Mouse (Mus musculus) liver, embryonic 15.5 days (tissue): ENCODE measurements around the gene Nr6a1. TPM values are rescaled to one million over a fixed set of nuclear protein-coding genes. Genes with fewer than 3 reads are reported as not detected.
A peak's percentile ranks its signal among the peaks of the same experiment; 100 is the strongest.

ENCODE experiments used
- ATAC-seq: fragments of 200-750 bp; cut with Nextera tagmentation; 2 replicates; pipeline ENCODE4 v1.8.0; 2017; ENCODE audit warnings: moderate number of reproducible peaks, mild to moderate bottlenecking, moderate library complexity; ENCODE audit not compliant: insufficient read depth
- H3K27ac ChIP-seq: fragments of 300-500 bp; sonication (generic); replicated peaks from 2 replicates; pipeline ENCODE4 v1.5.1; 2015; ENCODE audit warnings: mild to moderate bottlenecking, inconsistent platforms
- H3K27me3 ChIP-seq: fragments of 300-500 bp; sonication (generic); 2 replicates; pipeline ENCODE4 v1.6.1; 2015; ENCODE audit warnings: mild to moderate bottlenecking, inconsistent platforms
- H3K36me3 ChIP-seq: fragments of 300-500 bp; sonication (generic); replicated peaks from 2 replicates; pipeline ENCODE4 v1.6.1; 2015; ENCODE audit warnings: moderate library complexity, mild to moderate bottlenecking, inconsistent platforms
- H3K4me1 ChIP-seq: fragments of 300-500 bp; sonication (generic); replicated peaks from 2 replicates; pipeline ENCODE4 v1.6.1; 2015; ENCODE audit warnings: inconsistent platforms
- H3K4me2 ChIP-seq: fragments of 300-500 bp; sonication (generic); 2 replicates; pipeline ENCODE4 v1.6.1; 2015; ENCODE audit warnings: moderate library complexity, mild to moderate bottlenecking, inconsistent platforms
- H3K4me3 ChIP-seq: fragments of 300-500 bp; sonication (generic); replicated peaks from 2 replicates; pipeline ENCODE4 v1.5.1; 2015; ENCODE audit warnings: mild to moderate bottlenecking, inconsistent platforms
- H3K9ac ChIP-seq: fragments of 300-500 bp; sonication (generic); 2 replicates; pipeline ENCODE4 v1.6.1; 2015; ENCODE audit warnings: moderate library complexity, mild to moderate bottlenecking, inconsistent platforms
- H3K9me3 ChIP-seq: fragments of 300-500 bp; sonication (generic); replicated peaks from 2 replicates; pipeline ENCODE4 v1.6.1; 2016; ENCODE audit warnings: inconsistent platforms
- WGBS: fragments of 180-500 bp; shearing (Covaris S2); methylation state at CpG from one replicate; pipeline ENCODE4 v1.1.7; 2015; ENCODE audit warnings: mixed read lengths; ENCODE audit not compliant: insufficient replicate concordance; 5-methylcytosine and 5-hydroxymethylcytosine counted together
- polyA plus RNA-seq: library from polyadenylated mRNA; unstranded; fragments of >200 nt; fragmentation: Nextera tagmentation; extraction: Ambion mirVana; gene quantifications from 2 replicates; pipeline ENCODE4 v1.2.1, GENCODE M21; 2015

The Nr6a1 gene
- polyA plus RNA-seq, 1 experiment from 2014 or later, result 1.1 TPM

DNA sequence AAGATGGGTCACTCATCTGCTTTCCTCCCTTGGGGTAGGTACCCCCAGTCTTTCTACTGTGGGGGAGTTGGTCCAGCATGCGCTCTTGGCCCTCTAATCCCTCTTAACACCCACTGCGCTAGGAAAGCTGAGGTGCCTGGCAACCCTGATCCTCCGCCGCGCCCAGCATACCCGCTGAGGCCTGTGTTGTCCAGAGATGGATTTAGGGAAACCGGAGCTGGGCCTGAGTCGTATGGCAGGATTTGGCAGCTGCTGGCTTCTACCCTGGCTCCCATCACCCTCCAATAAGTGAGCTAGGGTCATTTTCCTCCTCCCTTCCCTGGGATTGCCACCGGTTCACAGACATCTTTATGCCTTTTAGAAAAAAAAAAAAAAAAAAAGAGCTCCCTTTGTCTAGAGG is 231.7 kb downstream of the Nr6a1 start:
- Histone ChIP-seq H3K4me1 (no peaks in the 10 kb centered on the region), H3K4me3 (no peak overlapping the region), H3K27ac (no peak overlapping the region), H3K9me3 (no peaks in the 10 kb centered on the region), H3K4me2 (no peak overlapping the region), H3K9ac (no peak overlapping the region), H3K27me3 (peaks cover 65% of the 10 kb centered on the region), H3K36me3 (no peaks in the 10 kb centered on the region)
- no peak for ATAC-seq
- 64% methylated on average over 9 of the region's 9 CpGs for WGBS

DNA sequence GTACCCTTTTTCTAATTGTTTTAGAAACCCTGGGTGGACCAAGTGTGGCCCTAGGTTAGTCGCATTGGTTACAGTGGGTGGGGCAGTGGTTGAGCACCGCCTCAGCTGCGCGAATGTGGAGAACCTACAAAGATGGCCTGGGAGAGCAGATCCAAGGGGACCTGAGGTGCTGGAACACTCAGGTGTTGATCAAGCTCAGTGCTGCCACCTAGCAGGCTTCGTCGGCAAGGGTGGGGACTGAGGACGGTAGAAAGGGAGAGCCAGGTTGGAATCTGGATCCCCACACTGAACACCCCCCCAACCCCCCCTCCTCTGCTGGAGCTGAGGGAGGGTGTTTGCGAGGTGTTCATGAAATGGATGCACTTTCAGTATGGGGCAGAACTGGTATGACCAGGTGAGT is 235.9 kb downstream of the Nr6a1 start:
- no peak for ATAC-seq
- 9% methylated on average over 8 of the region's 8 CpGs for WGBS

DNA sequence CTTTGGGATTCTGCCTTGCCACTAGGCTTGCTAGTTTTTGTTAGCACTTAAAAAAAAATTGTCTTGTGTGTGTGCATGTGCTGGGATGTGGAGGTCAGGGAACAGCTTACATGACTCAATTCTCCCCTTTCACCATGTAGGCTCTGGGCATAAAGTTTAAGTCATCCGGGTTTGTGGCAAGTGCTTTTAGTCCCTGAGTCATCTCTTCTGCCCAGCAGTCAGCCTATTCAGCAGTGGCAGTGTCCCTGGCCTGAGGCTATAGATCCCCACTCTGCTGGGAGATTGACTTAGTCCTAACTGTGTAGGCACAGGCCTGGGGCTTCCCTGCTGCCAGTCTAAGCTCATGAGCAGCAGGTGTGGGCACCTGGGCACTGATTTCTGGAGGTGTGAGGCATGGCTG is 237.6 kb downstream of the Nr6a1 start:
- Histone ChIP-seq H3K4me2 (no peak overlapping the region), H3K27me3 (peaks cover 63% of the 10 kb centered on the region), H3K9me3 (no peaks in the 10 kb centered on the region), H3K9ac (no peak overlapping the region), H3K4me1 (no peaks in the 10 kb centered on the region), H3K27ac (no peak overlapping the region), H3K36me3 (no peaks in the 10 kb centered on the region), H3K4me3 (no peak overlapping the region)
- ATAC-seq, result no peak
- WGBS, result 68% methylated on average over 1 of the region's 1 CpGs

More for the DNA sequence above, 235.9 kb downstream of the Nr6a1 start:
- Histone ChIP-seq H3K9ac (no peak overlapping the region), H3K9me3 (no peaks in the 10 kb centered on the region), H3K4me1 (no peaks in the 10 kb centered on the region), H3K4me3 (no peak overlapping the region), H3K36me3 (no peaks in the 10 kb centered on the region), H3K27ac (no peak overlapping the region), H3K4me2 (no peak overlapping the region), H3K27me3 (peaks cover 69% of the 10 kb centered on the region)

DNA sequence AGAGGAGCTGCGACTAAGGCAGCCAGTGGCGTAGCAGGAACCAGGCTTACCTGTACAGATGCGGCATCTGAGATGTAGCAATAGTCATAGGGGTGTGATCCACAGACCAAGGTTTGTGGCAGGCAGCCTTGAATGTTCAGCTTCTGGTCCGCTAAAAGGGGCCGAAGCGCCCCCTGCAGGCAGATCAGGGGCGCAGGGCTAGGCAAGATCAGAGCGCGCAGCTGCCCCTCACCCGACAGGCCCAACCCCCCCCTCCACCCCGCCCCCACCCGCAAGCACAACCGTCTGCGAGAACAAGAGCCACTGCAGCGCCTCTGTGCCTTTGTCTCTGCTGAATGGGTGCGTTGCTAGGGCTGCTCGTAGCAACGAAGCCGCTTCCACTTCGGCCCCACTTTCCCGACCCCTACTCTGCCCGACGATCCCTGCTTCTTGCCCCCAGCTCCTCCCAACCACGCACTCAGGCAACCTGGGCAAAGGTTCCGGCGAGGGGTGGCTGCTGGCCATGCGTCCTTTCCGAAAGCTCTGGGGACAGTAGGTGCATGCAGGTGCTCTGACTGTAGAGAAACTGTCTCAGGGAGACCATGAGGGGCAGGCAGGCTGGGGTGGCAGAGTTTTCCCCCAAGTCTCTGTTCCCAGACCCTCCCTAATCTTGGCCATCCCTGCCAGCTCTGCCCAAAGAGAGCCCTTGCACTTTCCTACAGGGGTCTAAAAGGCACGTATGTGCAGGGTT is 238.5 kb downstream of the Nr6a1 start:
- H3K9me3 ChIP-seq, result no peaks in the 10 kb centered on the region
- H3K27ac ChIP-seq, result no peak overlapping the region
- H3K9ac ChIP-seq, result no peak overlapping the region
- H3K27me3 ChIP-seq, result peaks cover 59% of the 10 kb centered on the region
- H3K4me1 ChIP-seq, result no peaks in the 10 kb centered on the region
- peak overlapping the region; percentile 56 for H3K4me2 ChIP-seq
- H3K36me3 ChIP-seq, result no peaks in the 10 kb centered on the region
- H3K4me3 ChIP-seq, result peak overlapping the region; percentile 27; the same call in 1 of the 2 replicates
- WGBS, result 4% methylated on average over 29 of the region's 29 CpGs
- peak; percentile 25; the same call in 1 of the 2 replicates for ATAC-seq

DNA sequence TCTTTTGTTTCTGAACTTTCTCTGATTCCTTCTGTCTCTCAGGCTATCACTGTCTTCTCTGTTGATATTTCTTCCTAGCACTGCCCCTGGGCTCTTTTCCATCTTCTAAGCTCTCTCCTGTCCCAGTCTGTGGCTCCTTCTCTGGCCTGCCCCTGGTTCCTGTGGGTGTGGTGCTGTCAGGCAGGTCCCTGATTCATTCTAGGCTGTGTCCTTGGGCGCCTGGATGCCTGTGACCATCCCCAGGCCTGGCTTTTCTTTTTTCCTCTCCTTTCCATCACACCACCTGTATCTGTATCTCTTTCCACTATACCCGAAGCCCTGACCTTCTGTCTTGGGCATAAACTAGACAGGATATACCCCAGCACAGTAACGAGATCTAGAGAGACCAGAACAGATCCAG is 241.7 kb downstream of the Nr6a1 start:
- Histone ChIP-seq H3K27ac (no peak overlapping the region), H3K4me3 (no peak overlapping the region), H3K36me3 (no peaks in the 10 kb centered on the region), H3K4me2 (no peak overlapping the region), H3K9me3 (no peaks in the 10 kb centered on the region), H3K9ac (no peak overlapping the region), H3K4me1 (peaks cover 9% of the 10 kb centered on the region; the same call in 1 of the 2 replicates), H3K27me3 (peaks cover 33% of the 10 kb centered on the region)
- WGBS, result 44% methylated on average over 3 of the region's 3 CpGs
- no peak for ATAC-seq

DNA sequence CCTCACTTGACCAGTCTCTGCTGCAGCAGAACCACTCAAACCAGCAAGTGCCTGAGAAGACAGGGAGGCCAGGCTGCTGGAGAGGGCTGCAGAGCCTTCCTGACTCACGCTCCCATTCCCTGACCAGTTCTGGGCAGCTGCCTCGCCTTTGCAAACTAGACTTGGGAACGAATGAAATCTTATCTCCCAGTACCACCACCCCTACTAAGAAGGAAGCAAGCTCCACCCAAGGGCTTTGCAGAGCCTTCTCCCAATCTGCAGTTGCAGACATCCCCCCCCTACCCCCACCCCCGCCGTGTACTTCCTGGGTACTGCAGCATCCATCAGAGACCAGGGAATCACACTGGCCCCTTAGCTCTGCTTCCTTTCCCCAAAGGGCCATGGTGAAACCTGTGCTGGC is 244.4 kb downstream of the Nr6a1 start:
- no peak for ATAC-seq
- no peaks in the 10 kb centered on the region for H3K36me3 ChIP-seq
- no peak overlapping the region for H3K27ac ChIP-seq
- no peak overlapping the region for H3K4me3 ChIP-seq
- H3K9ac ChIP-seq, result no peak overlapping the region
- no peaks in the 10 kb centered on the region for H3K9me3 ChIP-seq
- peaks cover 8% of the 10 kb centered on the region; the same call in 1 of the 2 replicates for H3K27me3 ChIP-seq
- H3K4me2 ChIP-seq, result no peak overlapping the region
- WGBS, result 18% methylated on average over 5 of the region's 5 CpGs
- H3K4me1 ChIP-seq, result peaks cover 9% of the 10 kb centered on the region; the same call in 1 of the 2 replicates

DNA sequence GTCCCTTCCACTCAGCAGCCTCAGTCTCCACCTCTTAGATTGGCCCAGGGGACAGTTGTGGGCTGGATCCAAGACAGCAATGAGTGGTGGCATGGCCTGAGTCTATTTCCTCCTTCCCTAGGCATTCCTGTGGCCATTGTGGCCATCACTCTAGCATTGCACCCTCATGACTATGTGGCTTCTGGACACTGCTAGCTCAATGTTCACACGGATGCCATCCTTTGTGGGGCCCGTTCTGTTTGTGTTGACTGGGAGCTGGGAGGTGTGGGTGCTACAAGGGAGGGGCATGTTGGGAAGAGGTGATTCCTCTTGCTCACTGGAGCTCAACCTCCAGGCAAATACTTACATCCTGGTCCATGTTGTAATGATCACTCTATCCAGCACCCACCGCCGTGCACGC is 245.3 kb downstream of the Nr6a1 start:
- no peak overlapping the region for H3K27ac ChIP-seq
- H3K9ac ChIP-seq, result no peak overlapping the region
- no peaks in the 10 kb centered on the region for H3K36me3 ChIP-seq
- 0 out of 2 replicates have a peak, but pooled peaks cover under 1% of the 10 kb centered on the region for H3K27me3 ChIP-seq
- no peak for ATAC-seq
- 70% methylated on average over 5 of the region's 5 CpGs for WGBS
- no peak overlapping the region for H3K4me2 ChIP-seq
- H3K4me1 ChIP-seq, result peaks cover 9% of the 10 kb centered on the region; the same call in 1 of the 2 replicates
- no peak overlapping the region for H3K4me3 ChIP-seq
- no peaks in the 10 kb centered on the region for H3K9me3 ChIP-seq

DNA sequence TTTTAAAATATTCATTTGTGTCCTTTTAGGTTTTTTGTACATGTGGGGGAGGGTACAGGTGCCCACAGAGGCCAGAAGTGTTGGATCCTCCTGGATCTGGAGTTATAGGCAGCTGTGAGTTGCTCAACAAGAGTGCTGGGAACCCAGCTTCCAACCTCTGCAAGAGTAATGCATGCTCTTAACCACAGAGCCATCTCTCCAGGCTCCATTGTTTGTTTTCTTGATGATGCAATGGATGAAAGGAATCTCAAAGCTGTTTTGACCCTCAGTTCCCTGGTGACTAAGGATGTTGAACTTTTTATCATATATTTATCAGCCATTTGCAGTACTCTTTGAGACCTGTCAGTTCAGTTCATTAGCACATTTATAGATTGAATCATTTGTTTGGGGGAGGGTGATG is 248.5 kb downstream of the Nr6a1 start:
- peaks cover 9% of the 10 kb centered on the region; the same call in 1 of the 2 replicates for H3K4me1 ChIP-seq
- H3K27me3 ChIP-seq, result peaks cover 4% of the 10 kb centered on the region; the same call in 1 of the 2 replicates
- no peak for ATAC-seq
- H3K27ac ChIP-seq, result no peak overlapping the region
- H3K9ac ChIP-seq, result no peak overlapping the region
- H3K4me2 ChIP-seq, result no peak overlapping the region
- H3K4me3 ChIP-seq, result no peak overlapping the region
- no peaks in the 10 kb centered on the region for H3K36me3 ChIP-seq
- no peaks in the 10 kb centered on the region for H3K9me3 ChIP-seq

DNA sequence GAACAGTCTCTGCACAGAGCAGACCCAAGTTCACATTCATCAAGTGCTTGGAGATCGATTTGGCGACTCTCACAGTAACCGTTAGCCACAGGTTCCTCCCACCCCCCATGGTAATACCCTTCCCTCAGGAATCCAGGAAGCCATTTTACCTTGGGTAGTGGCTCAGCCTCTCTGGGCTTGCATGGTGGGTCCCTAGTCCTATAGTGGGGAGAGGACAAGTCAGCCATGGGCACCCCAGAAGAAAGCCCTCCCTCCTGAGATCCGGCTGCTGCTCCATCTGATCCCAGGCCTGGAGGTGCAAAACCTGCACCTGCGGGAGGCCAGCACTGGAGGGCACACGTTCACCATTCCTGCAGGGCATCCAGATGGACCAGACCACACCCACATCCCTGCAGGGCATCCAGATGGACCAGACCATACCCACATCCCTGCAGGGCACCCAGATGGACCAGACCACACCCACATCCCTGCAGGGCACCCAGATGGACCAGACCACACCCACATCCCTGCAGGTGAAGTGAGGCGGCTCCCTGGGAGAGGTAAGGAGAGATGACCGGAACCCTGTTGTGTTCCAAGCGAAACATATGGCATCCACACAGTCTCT is 252.0 kb downstream of the Nr6a1 start:
- Histone ChIP-seq H3K4me2 (no peak overlapping the region), H3K4me1 (no peaks in the 10 kb centered on the region), H3K36me3 (no peaks in the 10 kb centered on the region), H3K27ac (no peak overlapping the region), H3K9ac (no peak overlapping the region), H3K27me3 (peaks cover 22% of the 10 kb centered on the region), H3K9me3 (no peaks in the 10 kb centered on the region), H3K4me3 (no peak overlapping the region)
- ATAC-seq, result no peak
- WGBS, result 48% methylated on average over 9 of the region's 9 CpGs
